Mouse (Mus musculus) hindbrain, embryonic 12.5 days (tissue): ENCODE data around the gene Grm7. TPM values are rescaled to one million over a fixed set of nuclear protein-coding genes. Genes with fewer than 3 reads are reported as not detected.

Experiments
- ATAC-seq: fragments of 200-750 bp; cut with Nextera tagmentation; 2 replicates; pipeline ENCODE4 v1.8.0; 2017; ENCODE audit warnings: moderate TSS enrichment; ENCODE audit not compliant: low FRiP score
- H3K27ac ChIP-seq: fragments of 300-500 bp; sonication (generic); 2 replicates; pipeline ENCODE4 v1.5.1; 2016; ENCODE audit warnings: mild to moderate bottlenecking
- H3K27me3 ChIP-seq: fragments of 300-500 bp; sonication (generic); 2 replicates; pipeline ENCODE4 v1.6.1; 2016; ENCODE audit warnings: mild to moderate bottlenecking
- H3K36me3 ChIP-seq: fragments of 300-500 bp; sonication (generic); 2 replicates; pipeline ENCODE4 v1.6.1; 2016; ENCODE audit warnings: mild to moderate bottlenecking
- H3K4me1 ChIP-seq: fragments of 300-500 bp; sonication (generic); 2 replicates; pipeline ENCODE4 v1.6.1; 2016
- H3K4me2 ChIP-seq: fragments of 300-500 bp; sonication (generic); replicated peaks from 2 replicates; pipeline ENCODE4 v1.6.1; 2016; ENCODE audit warnings: mild to moderate bottlenecking
- H3K4me3 ChIP-seq: fragments of 300-500 bp; sonication (generic); 2 replicates; pipeline ENCODE4 v1.5.1; 2016; ENCODE audit warnings: mild to moderate bottlenecking
- H3K9ac ChIP-seq: fragments of 300-500 bp; sonication (generic); 2 replicates; pipeline ENCODE4 v1.6.1; 2016; ENCODE audit warnings: mild to moderate bottlenecking, moderate library complexity
- H3K9me3 ChIP-seq: fragments of 300-500 bp; sonication (generic); replicated peaks from 2 replicates; pipeline ENCODE4 v1.6.1; 2016; ENCODE audit warnings: mild to moderate bottlenecking
- WGBS: fragments of 180-500 bp; shearing (Covaris S2); methylation state at CpG from one replicate; pipeline ENCODE4 v1.1.7; 2016; 5-methylcytosine and 5-hydroxymethylcytosine counted together
- polyA plus RNA-seq: library from polyadenylated mRNA; unstranded; fragments of >200 nt; fragmentation: Nextera tagmentation; extraction: Ambion mirVana; gene quantifications from 2 replicates; pipeline ENCODE4 v1.2.1, GENCODE M21; 2016

The Grm7 gene
- polyA plus RNA-seq, 1 experiment from 2014 or later: 5.2 TPM

DNA sequence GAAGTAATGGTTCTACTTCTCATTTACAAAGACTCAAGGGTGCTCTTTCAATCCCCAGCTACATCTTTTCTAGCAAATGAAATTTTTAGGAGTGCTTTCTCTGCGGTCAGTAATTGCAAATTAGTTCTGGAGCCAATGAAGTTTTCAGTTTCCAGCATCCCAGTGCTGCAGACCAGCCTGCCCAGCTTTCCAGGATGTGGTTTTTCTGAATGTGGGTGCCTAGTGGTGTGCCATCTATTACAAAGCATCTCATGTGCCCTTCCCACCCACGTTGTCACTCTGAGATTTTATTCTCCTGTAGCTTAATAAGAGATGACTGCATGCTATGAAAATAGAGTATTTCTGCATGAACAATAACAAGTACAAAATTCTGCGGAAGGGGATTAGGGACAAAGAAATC, 612.9 kb downstream of the Grm7 start:
- WGBS: 77% methylated on average over 3 of the region's 3 CpGs
- H3K4me2 ChIP-seq: no peak overlapping the region
- no peak overlapping the region for H3K9ac ChIP-seq
- H3K27me3 ChIP-seq: no peaks in the 10 kb centered on the region
- no peaks in the 10 kb centered on the region for H3K4me1 ChIP-seq
- H3K27ac ChIP-seq: no peak overlapping the region
- H3K9me3 ChIP-seq: no peaks in the 10 kb centered on the region
- no peaks in the 10 kb centered on the region for H3K36me3 ChIP-seq
- no peak overlapping the region for H3K4me3 ChIP-seq
- ATAC-seq: no peak

DNA sequence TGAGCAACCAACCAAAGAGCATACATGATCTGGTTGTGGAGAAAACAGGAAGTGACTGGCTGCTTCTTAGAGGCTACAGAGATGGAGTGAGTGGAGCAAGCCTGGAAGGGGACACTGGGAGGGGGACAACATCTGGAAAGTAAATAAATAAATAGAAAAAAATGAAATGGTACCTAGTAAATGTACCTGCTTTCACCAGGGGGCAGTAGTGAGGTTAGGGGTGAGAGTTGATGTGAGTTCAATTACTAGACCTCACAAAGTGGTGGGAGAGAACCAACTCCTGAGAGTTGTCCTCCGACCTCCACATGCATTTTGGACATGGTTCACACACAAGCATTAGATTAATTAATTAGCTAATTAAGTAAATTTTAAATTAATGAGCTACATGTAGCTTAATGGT, 615.8 kb downstream of the Grm7 start:
- Histone ChIP-seq H3K27me3 (no peaks in the 10 kb centered on the region), H3K36me3 (no peaks in the 10 kb centered on the region), H3K9me3 (no peaks in the 10 kb centered on the region), H3K9ac (no peak overlapping the region), H3K27ac (no peak overlapping the region), H3K4me1 (no peaks in the 10 kb centered on the region), H3K4me3 (no peak overlapping the region), H3K4me2 (no peak overlapping the region)
- ATAC-seq: no peak
- WGBS: 78% methylated on average over 1 of the region's 1 CpGs

DNA sequence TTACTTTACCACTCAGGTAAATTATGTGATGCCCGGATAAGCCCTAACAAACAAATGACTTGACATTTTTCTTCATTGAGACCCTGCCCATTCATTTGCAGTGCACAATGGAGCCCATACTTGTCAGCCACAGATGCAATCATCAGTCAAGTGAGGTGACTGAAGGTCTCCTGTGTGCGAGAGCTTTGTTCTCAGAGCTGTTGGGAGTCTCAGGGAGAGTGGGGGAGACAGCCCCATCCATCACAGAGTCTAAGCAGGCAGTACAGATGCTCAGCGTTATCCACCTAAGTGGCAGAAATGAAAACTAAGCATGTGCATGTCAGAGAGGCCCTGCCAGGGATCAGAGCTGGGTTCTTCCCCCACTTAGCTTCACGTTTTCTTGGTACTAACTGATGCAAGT, 631.3 kb downstream of the Grm7 start:
- Histone ChIP-seq H3K27ac (no peak overlapping the region), H3K27me3 (no peaks in the 10 kb centered on the region), H3K4me3 (no peak overlapping the region), H3K4me1 (0 out of 2 replicates have a peak, but pooled peaks cover 3% of the 10 kb centered on the region), H3K36me3 (no peaks in the 10 kb centered on the region), H3K9ac (no peak overlapping the region), H3K9me3 (no peaks in the 10 kb centered on the region), H3K4me2 (no peak overlapping the region)
- 31% methylated on average over 4 of the region's 4 CpGs for WGBS
- peak; percentile 85 for ATAC-seq

DNA sequence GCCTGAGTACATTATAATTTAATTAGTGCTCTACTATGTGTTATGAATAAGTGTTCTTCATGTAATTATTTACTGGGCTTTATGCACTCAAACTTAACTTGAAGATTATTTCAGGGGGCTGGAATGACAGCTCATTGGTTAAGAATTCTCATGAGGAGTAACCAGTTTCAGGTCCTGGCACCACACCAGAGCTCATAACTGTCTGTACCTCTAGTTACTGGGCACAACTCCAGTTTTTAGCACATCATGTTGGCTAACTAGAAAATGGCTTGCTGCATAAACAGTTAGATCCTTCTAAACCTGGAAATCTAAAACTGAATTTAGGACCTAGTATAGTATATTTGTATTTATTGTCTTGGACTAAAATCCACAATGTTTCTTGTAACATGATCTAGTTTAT, 633.1 kb downstream of the Grm7 start:
- ATAC-seq: no peak
- Histone ChIP-seq H3K4me3 (no peak overlapping the region), H3K4me2 (no peak overlapping the region), H3K4me1 (0 out of 2 replicates have a peak, but pooled peaks cover 3% of the 10 kb centered on the region), H3K9ac (no peak overlapping the region), H3K27ac (no peak overlapping the region), H3K36me3 (no peaks in the 10 kb centered on the region), H3K27me3 (no peaks in the 10 kb centered on the region), H3K9me3 (no peaks in the 10 kb centered on the region)

DNA sequence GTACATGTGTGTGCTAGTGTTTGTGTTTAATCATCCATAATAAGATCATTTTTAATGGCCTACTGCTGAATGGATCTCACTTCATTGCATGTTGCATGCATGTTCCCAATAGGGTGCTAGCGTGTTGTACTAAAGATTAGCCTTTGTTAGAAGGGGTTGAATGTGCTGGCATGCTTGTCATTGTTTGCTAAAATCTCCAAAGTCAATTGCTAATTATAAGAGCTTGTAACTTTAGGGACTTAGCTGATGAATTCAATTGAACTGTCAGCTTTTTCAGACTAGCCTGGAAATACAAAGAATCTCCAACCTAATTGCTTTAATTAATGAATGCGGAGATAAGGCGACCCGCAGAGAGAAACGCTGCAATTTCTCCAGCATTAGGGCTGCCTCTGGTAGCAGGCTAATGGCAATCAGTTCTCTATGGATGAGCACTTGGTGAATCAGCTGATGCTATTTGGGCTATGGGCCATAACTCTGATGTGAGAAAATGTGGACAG, 648.2 kb downstream of the Grm7 start:
- WGBS: 38% methylated on average over 5 of the region's 5 CpGs
- Histone ChIP-seq H3K4me2 (no peak overlapping the region), H3K36me3 (no peaks in the 10 kb centered on the region), H3K27me3 (no peaks in the 10 kb centered on the region), H3K4me1 (no peaks in the 10 kb centered on the region), H3K9me3 (no peaks in the 10 kb centered on the region), H3K27ac (no peak overlapping the region), H3K4me3 (no peak overlapping the region), H3K9ac (no peak overlapping the region)
- peak; percentile 81 for ATAC-seq

DNA sequence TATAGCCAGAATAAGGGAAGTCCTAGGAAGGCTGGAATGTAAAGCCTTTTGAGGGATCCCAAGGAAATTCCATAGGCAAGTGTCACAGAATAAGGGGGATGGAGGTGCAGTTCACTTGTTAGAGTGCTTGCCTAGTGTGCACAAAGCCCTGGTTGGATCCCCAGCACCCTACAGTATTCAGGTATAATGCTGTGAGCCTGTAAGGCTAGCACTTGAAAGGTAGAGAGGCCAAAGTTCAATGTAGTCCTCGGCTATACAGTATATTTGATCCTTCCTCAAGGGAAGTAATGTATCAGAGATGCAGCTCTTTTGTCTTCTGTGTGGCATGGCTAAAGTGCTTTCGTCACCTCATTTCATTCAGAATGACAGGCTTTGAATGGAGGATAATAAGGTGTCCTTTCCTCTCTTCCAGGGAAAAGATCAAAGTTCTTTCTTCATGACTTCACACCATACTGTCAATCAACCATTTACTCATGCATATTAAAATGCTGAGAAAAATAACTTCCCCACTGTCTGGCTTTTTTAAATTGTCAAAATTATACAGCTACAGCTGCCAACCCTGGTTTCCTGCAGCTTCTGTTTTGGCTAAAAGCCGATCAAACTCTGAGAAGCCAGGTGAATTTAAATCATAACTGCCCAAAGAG, 658.7 kb downstream of the Grm7 start:
- H3K4me1 ChIP-seq: no peaks in the 10 kb centered on the region
- no peak overlapping the region for H3K27ac ChIP-seq
- H3K36me3 ChIP-seq: no peaks in the 10 kb centered on the region
- H3K9me3 ChIP-seq: no peaks in the 10 kb centered on the region
- no peak overlapping the region for H3K9ac ChIP-seq
- no peak overlapping the region for H3K4me2 ChIP-seq
- 43% methylated on average over 3 of the region's 3 CpGs for WGBS
- H3K4me3 ChIP-seq: no peak overlapping the region
- ATAC-seq: no peak
- H3K27me3 ChIP-seq: no peaks in the 10 kb centered on the region

DNA sequence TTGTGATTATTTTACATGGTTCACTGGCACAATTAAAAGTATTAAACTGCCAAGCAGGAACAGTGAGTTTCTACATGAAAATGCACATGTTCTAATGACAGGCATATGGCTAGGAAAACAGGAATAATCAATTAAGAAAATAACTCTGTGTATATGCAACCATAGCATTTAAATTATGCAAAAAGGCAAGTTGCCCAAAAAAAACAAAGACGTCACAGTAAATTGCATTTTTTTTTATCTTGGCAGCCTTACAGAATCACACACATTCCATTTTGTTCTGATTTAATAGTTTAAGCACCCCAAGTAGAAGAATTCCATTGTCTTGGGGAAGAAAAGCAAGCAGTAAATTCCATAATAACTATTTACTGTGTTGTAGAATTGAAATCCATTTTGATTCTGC, 716.3 kb downstream of the Grm7 start:
- no peak for ATAC-seq
- H3K27me3 ChIP-seq: no peaks in the 10 kb centered on the region
- no peaks in the 10 kb centered on the region for H3K4me1 ChIP-seq
- H3K9me3 ChIP-seq: no peaks in the 10 kb centered on the region
- no peaks in the 10 kb centered on the region for H3K36me3 ChIP-seq
- H3K4me2 ChIP-seq: no peak overlapping the region
- no peak overlapping the region for H3K9ac ChIP-seq
- WGBS: 78% methylated on average over 1 of the region's 1 CpGs
- no peak overlapping the region for H3K4me3 ChIP-seq
- no peak overlapping the region for H3K27ac ChIP-seq

DNA sequence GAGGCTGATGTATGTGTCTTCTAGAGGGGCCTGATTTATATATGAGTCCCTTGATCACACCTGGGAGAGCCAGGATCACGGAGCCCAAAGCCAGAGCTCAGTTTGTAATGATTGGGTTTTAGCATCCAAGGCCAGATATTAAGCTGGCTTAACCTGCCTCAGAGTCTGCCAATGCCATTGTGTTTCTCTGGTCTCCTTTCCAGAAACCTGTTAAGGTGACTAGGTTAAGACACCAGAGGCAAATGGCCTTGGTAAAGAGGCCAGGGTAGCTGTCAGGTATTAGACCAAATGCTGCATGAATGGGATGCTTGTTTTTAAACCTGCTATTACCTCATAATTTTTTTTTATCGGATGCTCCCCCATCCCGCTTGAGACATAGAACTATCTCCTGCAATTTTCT, 722.7 kb downstream of the Grm7 start:
- Histone ChIP-seq H3K9ac (no peak overlapping the region), H3K9me3 (no peaks in the 10 kb centered on the region), H3K27me3 (no peaks in the 10 kb centered on the region), H3K4me1 (peaks cover 23% of the 10 kb centered on the region), H3K36me3 (no peaks in the 10 kb centered on the region), H3K4me2 (no peak overlapping the region), H3K27ac (no peak overlapping the region), H3K4me3 (no peak overlapping the region)
- no peak for ATAC-seq
- 91% methylated on average over 3 of the region's 3 CpGs for WGBS

DNA sequence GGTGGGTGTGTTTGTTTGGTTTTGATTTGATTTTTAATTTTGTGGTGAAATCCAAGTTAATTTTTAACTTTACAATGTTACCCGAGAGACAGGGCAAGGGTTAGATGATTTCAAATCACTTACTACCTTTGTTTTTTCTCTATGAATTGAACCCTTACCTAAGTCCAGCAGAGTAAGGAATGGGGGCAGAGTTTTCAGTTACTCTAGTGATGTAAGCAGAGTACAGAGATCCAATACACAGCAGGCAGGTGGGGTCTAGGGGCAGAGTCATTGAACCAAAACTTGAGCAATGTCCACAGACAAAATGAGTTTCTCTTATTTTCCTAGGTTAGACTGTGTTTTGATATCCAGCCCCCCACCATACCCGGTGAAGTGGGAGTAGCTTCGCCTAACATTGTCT, 723.2 kb downstream of the Grm7 start:
- H3K4me1 ChIP-seq: peaks cover 27% of the 10 kb centered on the region
- no peak overlapping the region for H3K9ac ChIP-seq
- no peak for ATAC-seq
- H3K27me3 ChIP-seq: no peaks in the 10 kb centered on the region
- H3K4me2 ChIP-seq: no peak overlapping the region
- H3K36me3 ChIP-seq: no peaks in the 10 kb centered on the region
- no peak overlapping the region for H3K27ac ChIP-seq
- 82% methylated on average over 3 of the region's 3 CpGs for WGBS
- H3K4me3 ChIP-seq: no peak overlapping the region
- H3K9me3 ChIP-seq: no peaks in the 10 kb centered on the region

DNA sequence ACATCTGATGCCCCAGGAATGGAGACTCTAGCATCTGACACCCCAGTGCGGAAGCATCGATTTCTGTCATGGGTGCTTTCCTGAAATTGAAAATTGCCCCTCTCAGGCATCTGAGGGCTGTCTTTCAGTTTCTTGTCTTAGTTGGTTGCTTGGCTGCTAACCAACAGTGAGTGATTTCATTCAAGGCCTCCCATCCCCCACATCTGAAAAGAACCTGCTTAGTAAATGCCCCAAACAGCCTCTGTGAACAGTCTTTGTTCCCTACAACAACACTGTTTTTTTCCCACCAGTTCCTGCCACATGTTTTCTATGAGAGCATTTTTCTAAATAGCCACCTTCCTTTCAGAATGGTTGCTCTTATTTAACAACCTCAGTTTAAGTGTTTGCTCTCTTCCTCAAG, 723.6 kb downstream of the Grm7 start:
- no peak overlapping the region for H3K4me3 ChIP-seq
- ATAC-seq: no peak
- no peaks in the 10 kb centered on the region for H3K9me3 ChIP-seq
- no peaks in the 10 kb centered on the region for H3K27me3 ChIP-seq
- peaks cover 31% of the 10 kb centered on the region for H3K4me1 ChIP-seq
- H3K9ac ChIP-seq: no peak overlapping the region
- no peak overlapping the region for H3K27ac ChIP-seq
- H3K36me3 ChIP-seq: no peaks in the 10 kb centered on the region
- WGBS: 74% methylated on average over 2 of the region's 2 CpGs
- H3K4me2 ChIP-seq: no peak overlapping the region

DNA sequence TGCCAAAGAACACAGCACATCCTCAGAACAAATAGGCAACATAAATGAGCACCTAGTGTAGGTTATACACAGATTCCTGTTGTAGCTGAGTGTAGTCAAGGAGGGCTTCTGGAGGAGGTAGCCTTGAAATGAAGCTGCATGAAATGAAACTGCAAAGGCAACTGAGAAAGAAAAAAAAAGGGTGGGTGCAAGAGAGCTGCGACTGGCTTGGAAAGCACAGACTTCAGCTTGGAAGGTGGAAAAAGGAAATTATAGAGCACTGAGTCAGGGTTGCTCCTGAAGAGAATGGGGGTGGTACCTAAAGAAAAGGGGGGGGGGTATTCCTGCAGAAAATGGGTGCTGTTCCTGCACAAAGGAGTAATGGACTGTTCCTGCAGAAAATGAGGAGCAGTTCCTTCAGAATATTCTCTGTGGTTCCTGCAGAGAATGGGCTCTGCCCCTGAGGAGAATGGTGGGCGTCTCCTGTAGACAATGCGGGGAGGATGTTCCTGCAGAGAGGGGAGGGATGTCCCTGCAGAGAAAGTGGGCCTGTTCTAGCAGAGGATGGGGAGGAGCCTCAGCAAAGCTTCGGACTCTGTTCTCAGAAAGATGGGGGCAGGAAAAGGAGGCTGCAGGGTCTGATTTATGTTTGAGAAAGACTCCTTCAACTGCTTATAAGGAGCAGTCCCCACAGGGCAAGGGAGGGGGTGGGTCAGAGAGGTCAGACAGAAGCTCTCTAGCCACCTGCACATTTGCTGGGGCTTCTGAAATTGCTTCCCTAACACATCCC, 726.4 kb downstream of the Grm7 start:
- Histone ChIP-seq H3K4me1 (peaks cover 31% of the 10 kb centered on the region), H3K27ac (no peak overlapping the region), H3K36me3 (no peaks in the 10 kb centered on the region), H3K4me2 (no peak overlapping the region), H3K4me3 (no peak overlapping the region), H3K9ac (no peak overlapping the region), H3K9me3 (no peaks in the 10 kb centered on the region), H3K27me3 (no peaks in the 10 kb centered on the region)
- ATAC-seq: peak; percentile 41; the same call in 1 of the 2 replicates
- 14% methylated on average over 4 of the region's 4 CpGs for WGBS

DNA sequence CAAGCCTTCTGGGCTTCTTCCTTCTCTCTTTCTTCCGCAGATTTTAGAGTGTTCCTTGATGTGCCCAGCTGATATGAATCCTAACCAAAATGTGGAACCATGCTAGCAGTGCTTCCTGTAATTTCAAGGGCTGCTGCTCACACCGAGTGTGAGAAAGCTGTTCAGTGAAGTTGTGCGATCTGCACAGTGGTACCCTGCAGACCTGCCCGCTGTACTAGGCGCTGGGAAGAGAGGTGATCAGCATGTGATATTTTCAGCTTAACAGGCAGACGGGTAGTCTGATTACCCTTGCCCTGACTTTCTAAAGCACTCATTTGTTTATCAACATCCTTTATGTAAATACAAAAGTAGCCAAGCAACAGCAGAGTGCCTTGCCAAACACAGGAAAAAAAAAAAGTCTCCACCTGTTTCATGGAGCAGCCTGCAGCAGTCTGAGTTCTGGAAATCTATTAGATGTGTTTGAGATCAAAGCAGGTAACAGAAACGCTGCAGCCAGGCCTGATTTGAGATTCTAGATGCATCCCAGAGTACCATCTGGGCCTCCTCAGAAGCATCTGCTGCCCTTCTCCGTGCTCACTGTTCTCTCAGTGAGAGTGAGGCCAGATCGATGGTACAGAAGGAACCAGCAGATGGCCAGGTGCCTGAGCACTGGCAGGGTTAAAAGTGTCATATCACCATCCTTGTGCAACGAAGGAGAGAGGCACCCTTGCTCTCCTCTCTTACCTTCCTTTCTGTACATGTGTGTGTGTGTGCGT, 727.4 kb downstream of the Grm7 start:
- peak overlapping the region; percentile 60 for H3K27ac ChIP-seq
- no peaks in the 10 kb centered on the region for H3K36me3 ChIP-seq
- 23% methylated on average over 10 of the region's 11 CpGs for WGBS
- H3K9ac ChIP-seq: no peak overlapping the region
- peaks cover 31% of the 10 kb centered on the region for H3K4me1 ChIP-seq
- H3K9me3 ChIP-seq: no peaks in the 10 kb centered on the region
- no peak overlapping the region for H3K4me3 ChIP-seq
- no peak overlapping the region for H3K4me2 ChIP-seq
- ATAC-seq: peak; percentile 66
- H3K27me3 ChIP-seq: no peaks in the 10 kb centered on the region
